Mouse (Mus musculus) embryonic facial prominence, embryonic 10.5 days (tissue): ENCODE results near the gene Myo1g. TPM values are rescaled to one million over a fixed set of nuclear protein-coding genes. Genes with fewer than 3 reads are reported as not detected.
A peak's percentile ranks its signal among the peaks of the same experiment; 100 is the strongest.

Source experiments
- DNase-seq: peaks from one replicate; pipeline ENCODE4 v3.0.0-alpha.2; 2017; ENCODE audit warnings: low spot score
- H3K27ac ChIP-seq: fragments of 300-500 bp; sonication (generic); replicated peaks from 2 replicates; pipeline ENCODE4 v1.5.1; 2016; ENCODE audit warnings: mild to moderate bottlenecking
- H3K27me3 ChIP-seq: fragments of 300-500 bp; sonication (generic); replicated peaks from 2 replicates; pipeline ENCODE4 v1.6.1; 2016; ENCODE audit warnings: low read depth, mild to moderate bottlenecking; ENCODE audit not compliant: poor library complexity, severe bottlenecking
- H3K36me3 ChIP-seq: fragments of 300-500 bp; sonication (generic); replicated peaks from 2 replicates; pipeline ENCODE4 v1.6.1; 2016; ENCODE audit warnings: mild to moderate bottlenecking, moderate library complexity
- H3K4me1 ChIP-seq: fragments of 300-500 bp; sonication (generic); 2 replicates; pipeline ENCODE4 v1.6.1; 2016
- H3K4me3 ChIP-seq: fragments of 300-500 bp; sonication (generic); 2 replicates; pipeline ENCODE4 v1.5.1; 2016; ENCODE audit warnings: mild to moderate bottlenecking, moderate library complexity
- H3K9me3 ChIP-seq: fragments of 300-500 bp; sonication (generic); 2 replicates; pipeline ENCODE4 v1.6.1; 2016; ENCODE audit warnings: mild to moderate bottlenecking
- WGBS: fragments of 180-500 bp; shearing (Covaris S2); methylation state at CpG from one replicate; pipeline ENCODE4 v1.1.7; 2016; 5-methylcytosine and 5-hydroxymethylcytosine counted together
- polyA plus RNA-seq: library from polyadenylated mRNA; unstranded; fragments of >200 nt; fragmentation: Nextera tagmentation; extraction: Ambion mirVana; gene quantifications from 2 replicates; pipeline ENCODE4 v1.2.1, GENCODE M21; 2016

The Myo1g gene
- polyA plus RNA-seq, 1 experiment from 2014 or later = 0.75 TPM

DNA sequence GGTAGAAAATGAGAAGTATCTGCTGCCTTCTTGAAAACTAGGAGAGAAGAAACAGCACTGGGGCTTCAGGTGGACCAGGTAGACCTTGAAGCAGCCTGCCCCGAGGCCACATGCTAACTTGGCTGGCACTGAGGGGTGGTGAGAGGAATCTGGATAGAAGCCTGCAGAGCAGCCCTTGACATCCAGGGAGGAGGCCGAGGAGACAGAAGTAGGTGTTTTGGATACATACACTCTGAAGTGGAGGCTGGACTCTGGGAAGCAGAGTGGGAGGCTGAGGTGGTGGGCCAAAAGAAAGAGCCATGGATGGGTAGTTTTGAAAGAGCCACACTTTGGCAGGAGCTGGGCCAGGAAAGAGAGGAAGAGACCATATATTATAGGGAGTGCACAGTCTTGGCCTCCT is 41.5 kb downstream of the Myo1g start:
- WGBS = 80% methylated on average over 2 of the region's 2 CpGs
- H3K4me3 ChIP-seq = no peak overlapping the region
- peaks cover 6% of the 10 kb centered on the region for H3K4me1 ChIP-seq
- no peak for DNase-seq
- H3K36me3 ChIP-seq = no peaks in the 10 kb centered on the region
- H3K27me3 ChIP-seq = no peaks in the 10 kb centered on the region
- no peaks in the 10 kb centered on the region for H3K9me3 ChIP-seq
- no peak overlapping the region for H3K27ac ChIP-seq

DNA sequence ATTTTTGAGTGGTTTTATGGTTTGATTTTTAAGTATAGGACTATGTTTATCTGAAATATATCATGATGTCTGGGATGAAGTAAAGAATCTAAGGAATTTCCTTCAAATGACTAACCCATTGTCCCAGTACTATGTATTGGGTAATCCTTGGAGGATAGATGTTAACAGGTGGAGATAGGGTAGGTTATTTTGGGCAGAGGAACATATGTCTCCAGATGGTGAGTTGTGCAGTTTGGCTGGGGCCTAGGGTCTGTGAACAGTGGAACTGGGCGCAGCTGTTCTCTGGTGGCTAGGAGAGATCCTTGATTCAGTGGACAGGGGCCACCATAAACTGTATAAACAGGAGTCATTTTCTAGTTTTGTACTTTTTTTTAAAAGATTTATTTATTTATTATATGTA is 43.4 kb downstream of the Myo1g start:
- H3K27ac ChIP-seq = no peak overlapping the region
- no peak overlapping the region for H3K4me3 ChIP-seq
- no peaks in the 10 kb centered on the region for H3K27me3 ChIP-seq
- H3K36me3 ChIP-seq = peaks cover 13% of the 10 kb centered on the region; the same call in 1 of the 2 replicates
- no peaks in the 10 kb centered on the region for H3K9me3 ChIP-seq
- 98% methylated on average over 1 of the region's 1 CpGs for WGBS
- no peak for DNase-seq
- peaks cover 24% of the 10 kb centered on the region for H3K4me1 ChIP-seq

- peaks cover 16% of the 10 kb centered on the region; the same call in 1 of the 2 replicates for H3K36me3 ChIP-seq
- 78% methylated on average over 6 of the region's 6 CpGs for WGBS
- H3K27ac ChIP-seq = no peak overlapping the region
- H3K9me3 ChIP-seq = no peaks in the 10 kb centered on the region
- DNase-seq = no peak
- H3K4me1 ChIP-seq = peaks cover 29% of the 10 kb centered on the region
- H3K4me3 ChIP-seq = 0 out of 2 replicates have a peak overlapping the region, but pooled peaks have one; percentile 11
- H3K27me3 ChIP-seq = no peaks in the 10 kb centered on the region
These were observed 43.9 kb downstream of the Myo1g start for GRCm38 (mm10) chr11:6476876-6477275.

GRCm38 (mm10) chr11:6475867-6476484 is 44.8 kb downstream of the Myo1g start, which contains the start of gene Purb:
Gene Purb, minus strand, starts transcription at chr11:6475917.
- Histone ChIP-seq H3K27ac (peak within 1 kb of the TSS; percentile 93), H3K4me3 (peak within 1 kb of the TSS; percentile 88), H3K4me1 (peaks cover 38% of the 10 kb centered on the region), H3K27me3 (no peaks in the 10 kb centered on the region), H3K9me3 (no peaks in the 10 kb centered on the region), H3K36me3 (peaks cover 24% of the 10 kb centered on the region)
- DNase-seq = peak; percentile 93
- WGBS = 10% methylated on average over 76 of the region's 76 CpGs

DNA sequence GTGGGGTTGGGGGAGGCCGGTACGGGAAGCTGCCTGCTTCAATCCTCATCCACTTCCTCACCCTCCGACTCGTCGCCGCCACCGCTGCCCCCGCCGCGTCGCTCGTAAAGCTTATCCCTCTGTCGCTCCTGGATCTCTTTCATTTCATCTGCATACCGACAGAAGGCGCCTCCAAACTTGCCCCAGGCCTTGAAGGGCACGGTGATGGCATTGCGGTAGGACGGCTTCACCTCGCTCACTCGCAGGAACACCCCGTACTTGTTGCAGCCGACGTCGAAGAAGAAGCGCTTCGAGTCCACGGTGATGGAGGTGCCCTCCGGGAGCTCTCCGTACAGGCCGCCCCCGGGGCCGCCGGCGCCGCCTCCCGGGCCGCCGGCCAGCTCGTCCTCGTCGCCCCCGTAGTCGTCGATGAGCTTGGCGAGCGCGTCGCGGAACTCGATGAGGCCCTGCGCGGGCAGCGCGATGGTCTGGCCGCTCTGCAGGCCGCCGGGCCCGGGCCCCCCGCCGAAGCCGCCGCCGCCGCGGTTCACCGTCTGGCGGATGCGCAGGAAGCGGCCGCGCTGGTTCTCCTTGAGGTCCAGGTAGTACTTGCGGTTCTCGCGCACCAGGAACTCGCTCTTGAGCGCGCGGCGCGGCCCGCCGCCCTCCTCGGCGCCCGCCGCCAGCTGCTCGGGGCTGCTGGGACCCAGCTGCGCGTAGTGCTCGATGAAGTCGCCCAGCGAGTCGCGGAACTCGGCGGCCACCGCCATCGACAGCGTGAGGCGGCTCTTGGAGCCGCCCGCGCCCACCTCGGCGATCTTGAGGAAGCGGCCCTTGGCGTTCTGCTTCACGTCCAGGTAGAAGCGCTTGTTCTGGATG is 45.7 kb downstream of the Myo1g start:
- no peaks in the 10 kb centered on the region for H3K27me3 ChIP-seq
- peaks cover 33% of the 10 kb centered on the region for H3K36me3 ChIP-seq
- no peaks in the 10 kb centered on the region for H3K9me3 ChIP-seq
- DNase-seq = peak; percentile 69
- H3K27ac ChIP-seq = peak overlapping the region; percentile 93
- H3K4me3 ChIP-seq = peak overlapping the region; percentile 88
- peaks cover 46% of the 10 kb centered on the region for H3K4me1 ChIP-seq
- WGBS = under 1% methylated on average over 109 of the region's 109 CpGs

DNA sequence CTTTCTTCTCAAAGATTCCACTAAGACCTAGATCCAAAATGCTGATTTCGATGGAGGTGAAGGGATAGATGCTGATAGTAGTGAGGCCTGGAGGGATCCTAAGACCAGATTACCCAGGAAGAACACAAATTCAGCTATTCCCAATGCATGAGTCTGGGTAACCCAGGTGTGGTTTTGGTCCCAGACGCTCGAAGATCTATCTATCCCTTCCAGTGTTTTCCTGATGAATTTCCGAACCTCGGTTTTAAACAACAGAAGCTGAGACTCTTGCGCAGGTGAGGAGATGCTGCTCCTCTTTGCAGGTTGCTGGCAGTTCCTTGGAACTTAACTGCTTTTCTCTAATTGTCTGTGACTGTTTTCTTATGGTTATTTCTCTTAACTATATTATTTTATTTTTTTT is 46.4 kb downstream of the Myo1g start:
- Histone ChIP-seq H3K9me3 (no peaks in the 10 kb centered on the region), H3K4me1 (peaks cover 49% of the 10 kb centered on the region), H3K27ac (peak overlapping the region; percentile 93; the same call in 1 of the 2 replicates), H3K27me3 (no peaks in the 10 kb centered on the region), H3K36me3 (peaks cover 38% of the 10 kb centered on the region), H3K4me3 (peak overlapping the region; percentile 88)
- DNase-seq = no peak
- 45% methylated on average over 6 of the region's 6 CpGs for WGBS

- H3K27ac ChIP-seq = no peak overlapping the region
- peak overlapping the region; percentile 88 for H3K4me3 ChIP-seq
- peaks cover 53% of the 10 kb centered on the region for H3K4me1 ChIP-seq
- H3K9me3 ChIP-seq = no peaks in the 10 kb centered on the region
- H3K27me3 ChIP-seq = no peaks in the 10 kb centered on the region
- H3K36me3 ChIP-seq = peaks cover 60% of the 10 kb centered on the region
- DNase-seq = no peak
These were observed 48.7 kb downstream of the Myo1g start for GRCm38 (mm10) chr11:6472076-6472475.

DNA sequence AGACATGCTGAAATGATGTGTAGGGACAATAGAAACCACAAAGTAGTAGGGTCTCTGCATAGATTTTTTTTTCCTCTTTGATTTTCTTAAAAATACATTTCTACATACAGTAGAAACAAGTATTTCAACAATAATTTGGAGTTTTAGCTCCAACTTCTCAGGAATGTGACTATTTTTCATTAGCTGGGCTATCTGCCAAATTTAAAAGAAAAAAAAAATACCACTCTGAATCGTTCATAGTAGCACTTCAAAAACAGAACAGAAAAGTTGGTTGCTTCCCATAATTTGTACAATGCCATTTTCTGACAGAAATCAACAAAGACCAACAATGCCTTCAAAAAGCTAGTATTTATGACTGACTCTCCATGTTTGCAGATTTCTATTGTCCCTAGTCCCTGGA is 49.3 kb downstream of the Myo1g start:
- WGBS = 80% methylated on average over 1 of the region's 1 CpGs
- no peak overlapping the region for H3K27ac ChIP-seq
- H3K27me3 ChIP-seq = no peaks in the 10 kb centered on the region
- H3K4me1 ChIP-seq = peaks cover 50% of the 10 kb centered on the region
- H3K4me3 ChIP-seq = peak overlapping the region; percentile 88
- no peaks in the 10 kb centered on the region for H3K9me3 ChIP-seq
- no peak for DNase-seq
- peaks cover 66% of the 10 kb centered on the region for H3K36me3 ChIP-seq

DNA sequence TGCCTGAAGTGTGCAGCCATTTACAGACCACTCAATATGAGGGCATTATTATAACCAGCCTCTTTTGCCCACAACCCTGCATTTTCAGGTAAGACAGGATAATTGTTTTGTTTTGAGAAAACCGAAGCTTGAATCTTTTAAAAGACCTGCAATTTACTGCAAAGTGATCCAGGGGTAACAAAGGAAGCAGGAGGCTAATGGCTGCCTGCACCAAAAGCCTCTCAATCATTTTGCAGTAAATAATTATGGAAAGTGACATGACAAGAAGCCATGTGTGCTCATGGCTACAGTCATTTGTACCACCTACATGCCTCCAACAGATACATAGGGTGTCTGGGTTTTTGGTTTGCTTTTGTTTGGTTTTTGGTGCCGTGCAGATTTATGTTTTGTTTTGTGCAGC is 49.7 kb downstream of the Myo1g start:
- no peaks in the 10 kb centered on the region for H3K27me3 ChIP-seq
- peaks cover 71% of the 10 kb centered on the region for H3K36me3 ChIP-seq
- H3K4me3 ChIP-seq = peak overlapping the region; percentile 88
- H3K9me3 ChIP-seq = no peaks in the 10 kb centered on the region
- peaks cover 50% of the 10 kb centered on the region for H3K4me1 ChIP-seq
- no peak overlapping the region for H3K27ac ChIP-seq
- no peak for DNase-seq
- 71% methylated on average over 2 of the region's 2 CpGs for WGBS

- H3K27me3 ChIP-seq = no peaks in the 10 kb centered on the region
- H3K9me3 ChIP-seq = no peaks in the 10 kb centered on the region
- peaks cover 41% of the 10 kb centered on the region for H3K4me1 ChIP-seq
- 89% methylated on average over 2 of the region's 2 CpGs for WGBS
- no peak overlapping the region for H3K4me3 ChIP-seq
- H3K27ac ChIP-seq = no peak overlapping the region
- DNase-seq = no peak
- peaks cover 88% of the 10 kb centered on the region for H3K36me3 ChIP-seq
These were observed 52.2 kb downstream of the Myo1g start for GRCm38 (mm10) chr11:6468541-6468940.

- Histone ChIP-seq H3K27ac (no peak overlapping the region), H3K36me3 (peaks cover 59% of the 10 kb centered on the region), H3K9me3 (no peaks in the 10 kb centered on the region), H3K4me1 (0 out of 2 replicates have a peak, but pooled peaks cover 7% of the 10 kb centered on the region), H3K4me3 (no peak overlapping the region), H3K27me3 (no peaks in the 10 kb centered on the region)
- 41% methylated on average over 4 of the region's 4 CpGs for WGBS
- DNase-seq = peak; percentile 65
These were observed 55.6 kb downstream of the Myo1g start for GRCm38 (mm10) chr11:6465122-6465521.

- DNase-seq = no peak
- Histone ChIP-seq H3K36me3 (peaks cover 44% of the 10 kb centered on the region), H3K27me3 (no peaks in the 10 kb centered on the region), H3K9me3 (no peaks in the 10 kb centered on the region), H3K4me3 (no peak overlapping the region), H3K4me1 (no peaks in the 10 kb centered on the region), H3K27ac (no peak overlapping the region)
- WGBS = 89% methylated on average over 6 of the region's 6 CpGs
These were observed 57.5 kb downstream of the Myo1g start for GRCm38 (mm10) chr11:6463159-6463837.
